Mouse (Mus musculus): ENCODE data around the gene Ercc4.

Gene Ercc4

DNA sequence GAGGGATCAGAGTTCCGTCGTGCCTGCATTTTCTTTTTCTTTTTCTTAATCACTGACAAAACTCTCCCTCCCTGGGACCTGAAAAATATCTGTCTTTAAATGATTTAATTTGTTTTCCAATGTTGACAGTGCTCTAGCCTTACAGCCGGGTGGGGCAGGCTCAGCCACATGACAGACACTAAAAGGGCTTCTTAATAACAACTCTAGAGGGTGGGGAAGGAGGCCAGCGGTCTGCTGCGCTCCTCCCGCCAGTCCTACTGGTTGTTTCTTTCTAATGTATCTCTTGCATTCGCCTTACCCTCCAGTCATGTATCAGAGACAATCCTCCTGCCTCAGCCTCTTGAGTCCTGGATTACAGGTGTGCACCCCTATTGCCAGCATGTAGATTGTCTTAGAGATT is 34.4 kb downstream of the Ercc4 start:
- no peak overlapping the region for H3K4me3 ChIP-seq (replicated peaks; ENCODE audit: low read length)
- H3K27me3 ChIP-seq (ENCODE audit: insufficient read depth, low read length): peaks cover 2% of the 10 kb centered on the region; the same call in 1 of the 2 replicates
- no peaks in the 10 kb centered on the region for H3K9me3 ChIP-seq (ENCODE audit: low read length)
- peaks cover 60% of the 10 kb centered on the region for H3K4me1 ChIP-seq (replicated peaks; ENCODE audit: low read depth, low read length)
- H3K36me3 ChIP-seq (ENCODE audit: insufficient read depth, low read length): peaks cover 55% of the 10 kb centered on the region
- TF ChIP-seq POU5F1 (IDR thresholded peaks at IDR 0.05; ENCODE audit: borderline replicate concordance, low read length) (no peak), NANOG (IDR thresholded peaks at IDR 0.05; ENCODE audit: borderline replicate concordance, low read length) (no peak), CTCF (conservative IDR thresholded peaks at IDR 0.05; ENCODE audit: low read length) (no peak)

DNA sequence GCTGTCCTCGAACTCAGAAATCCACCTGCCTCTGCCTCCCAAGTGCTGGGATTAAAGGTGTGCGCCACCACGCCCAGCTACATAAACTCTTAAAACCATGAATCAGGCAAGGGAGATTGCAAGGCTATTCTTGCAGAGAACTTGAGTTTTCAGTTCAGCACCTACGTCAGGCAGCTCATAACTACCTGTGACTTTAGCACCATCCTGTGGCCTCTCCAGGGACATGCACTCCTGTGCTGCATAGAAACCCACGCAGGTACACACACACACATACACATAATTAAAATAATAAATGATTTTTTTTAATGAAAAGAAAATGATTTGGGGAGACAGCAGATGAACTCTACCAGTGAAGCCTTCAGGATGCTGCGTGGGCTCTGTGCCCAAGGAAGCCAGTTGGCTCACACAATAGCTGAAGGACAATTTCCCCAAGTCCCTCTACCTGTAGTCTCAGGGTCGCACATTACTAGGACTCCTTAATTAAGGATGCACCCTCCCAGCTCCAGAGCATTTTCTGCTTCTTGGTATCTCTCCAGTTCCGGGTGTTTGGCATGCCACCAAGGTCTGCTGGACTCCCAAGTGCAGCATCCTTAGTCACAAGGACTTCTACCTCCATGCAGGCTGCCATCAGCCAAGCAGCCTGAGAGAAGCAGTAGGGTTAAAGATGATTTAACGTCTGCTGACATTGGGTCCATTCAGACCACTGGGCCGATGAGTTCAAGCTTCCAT is 35.4 kb downstream of the Ercc4 start:
- H3K4me1 ChIP-seq (replicated peaks; ENCODE audit: low read depth, low read length): peaks cover 60% of the 10 kb centered on the region
- H3K36me3 ChIP-seq (ENCODE audit: insufficient read depth, low read length): peaks cover 63% of the 10 kb centered on the region
- H3K4me3 ChIP-seq (replicated peaks; ENCODE audit: low read length): no peak overlapping the region
- peaks cover 2% of the 10 kb centered on the region; the same call in 1 of the 2 replicates for H3K27me3 ChIP-seq (ENCODE audit: insufficient read depth, low read length)
- no peaks in the 10 kb centered on the region for H3K9me3 ChIP-seq (ENCODE audit: low read length)
- TF ChIP-seq CTCF (conservative IDR thresholded peaks at IDR 0.05; ENCODE audit: low read length) (peak; percentile 53), POU5F1 (IDR thresholded peaks at IDR 0.05; ENCODE audit: borderline replicate concordance, low read length) (no peak)

GRCm38 (mm10) chr16:13146231-13146630 is 36.7 kb downstream of the Ercc4 start:
- Histone ChIP-seq H3K36me3 (ENCODE audit: insufficient read depth, low read length) (peaks cover 57% of the 10 kb centered on the region), H3K4me1 (replicated peaks; ENCODE audit: low read depth, low read length) (peaks cover 57% of the 10 kb centered on the region), H3K27me3 (ENCODE audit: insufficient read depth, low read length) (peaks cover 2% of the 10 kb centered on the region; the same call in 1 of the 2 replicates), H3K9me3 (ENCODE audit: low read length) (no peaks in the 10 kb centered on the region), H3K4me3 (replicated peaks; ENCODE audit: low read length) (no peak overlapping the region)
- TF ChIP-seq NANOG (IDR thresholded peaks at IDR 0.05; ENCODE audit: borderline replicate concordance, low read length): no peak
- no peak for TF ChIP-seq POU5F1 (IDR thresholded peaks at IDR 0.05; ENCODE audit: borderline replicate concordance, low read length)
- no peak for TF ChIP-seq CTCF (conservative IDR thresholded peaks at IDR 0.05; ENCODE audit: low read length)

DNA sequence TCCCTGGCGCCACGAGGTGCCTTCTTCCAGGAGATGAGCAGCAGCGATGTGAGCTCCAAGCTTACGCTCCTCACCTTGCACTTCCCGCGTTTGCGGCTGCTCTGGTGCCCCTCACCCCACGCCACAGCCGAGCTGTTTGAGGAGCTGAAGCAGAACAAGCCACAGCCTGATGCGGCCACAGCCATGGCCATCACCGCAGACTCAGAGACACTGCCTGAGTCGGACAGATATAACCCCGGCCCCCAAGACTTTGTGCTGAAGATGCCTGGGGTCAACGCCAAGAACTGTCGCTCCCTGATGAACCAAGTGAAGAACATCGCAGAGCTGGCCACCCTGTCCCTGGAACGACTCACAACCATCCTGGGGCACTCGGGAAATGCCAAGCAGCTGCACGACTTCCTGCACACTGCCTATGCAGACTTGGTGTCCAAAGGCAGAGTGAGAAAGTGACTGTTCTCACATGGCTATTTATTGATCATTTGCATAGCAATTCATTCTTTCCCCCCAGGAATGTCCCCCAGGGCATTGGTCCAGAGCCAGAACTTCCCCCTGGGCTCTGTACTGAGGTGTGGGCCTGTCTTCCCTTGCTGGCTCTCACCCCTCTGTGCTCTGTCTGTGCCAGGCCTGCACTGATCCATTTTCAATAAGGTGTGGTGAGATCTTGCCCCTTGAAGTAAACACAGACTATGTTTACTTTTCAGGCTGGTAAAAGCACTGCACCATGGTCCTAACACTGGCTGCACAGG is 38.5 kb downstream of the Ercc4 start:
- peak overlapping the region; percentile 67 for H3K4me3 ChIP-seq (replicated peaks; ENCODE audit: low read length)
- no peak for TF ChIP-seq NANOG (IDR thresholded peaks at IDR 0.05; ENCODE audit: borderline replicate concordance, low read length)
- TF ChIP-seq POU5F1 (IDR thresholded peaks at IDR 0.05; ENCODE audit: borderline replicate concordance, low read length): no peak
- TF ChIP-seq CTCF (conservative IDR thresholded peaks at IDR 0.05; ENCODE audit: low read length): no peak
- H3K27me3 ChIP-seq (ENCODE audit: insufficient read depth, low read length): peaks cover 2% of the 10 kb centered on the region; the same call in 1 of the 2 replicates
- H3K4me1 ChIP-seq (replicated peaks; ENCODE audit: low read depth, low read length): peaks cover 59% of the 10 kb centered on the region
- H3K36me3 ChIP-seq (ENCODE audit: insufficient read depth, low read length): peaks cover 53% of the 10 kb centered on the region
- no peaks in the 10 kb centered on the region for H3K9me3 ChIP-seq (ENCODE audit: low read length)

- H3K27me3 ChIP-seq (ENCODE audit: insufficient read depth, low read length): peaks cover 2% of the 10 kb centered on the region; the same call in 1 of the 2 replicates
- no peak for TF ChIP-seq POU5F1 (IDR thresholded peaks at IDR 0.05; ENCODE audit: borderline replicate concordance, low read length)
- no peak for TF ChIP-seq NANOG (IDR thresholded peaks at IDR 0.05; ENCODE audit: borderline replicate concordance, low read length)
- no peak for TF ChIP-seq CTCF (conservative IDR thresholded peaks at IDR 0.05; ENCODE audit: low read length)
- H3K9me3 ChIP-seq (ENCODE audit: low read length): no peaks in the 10 kb centered on the region
- peaks cover 47% of the 10 kb centered on the region for H3K4me1 ChIP-seq (replicated peaks; ENCODE audit: low read depth, low read length)
- H3K36me3 ChIP-seq (ENCODE audit: insufficient read depth, low read length): peaks cover 51% of the 10 kb centered on the region
- H3K4me3 ChIP-seq (replicated peaks; ENCODE audit: low read length): no peak overlapping the region
Observed at GRCm38 (mm10) chr16:13149950-13150349, 40.5 kb downstream of the Ercc4 start.

DNA sequence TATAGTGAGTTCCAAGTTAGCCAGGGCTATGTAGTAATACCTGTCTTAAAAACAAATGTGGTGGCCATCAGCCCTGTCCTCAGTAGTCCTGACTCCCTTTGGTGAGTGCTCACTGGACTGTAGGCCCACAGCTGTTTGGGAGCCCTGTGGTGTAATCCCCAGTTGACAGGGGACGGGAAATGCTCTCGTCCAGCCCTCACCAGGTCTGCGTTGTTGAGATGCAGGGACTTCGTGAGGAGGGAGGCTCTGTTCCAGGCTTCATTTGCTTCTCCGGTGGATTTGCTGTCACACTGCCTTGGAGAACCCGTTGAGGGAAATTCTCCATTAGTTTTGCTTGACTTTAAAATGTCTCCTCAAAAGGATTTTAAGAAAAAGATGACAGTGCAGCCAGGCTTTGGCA is 41.3 kb downstream of the Ercc4 start:
- H3K36me3 ChIP-seq (ENCODE audit: insufficient read depth, low read length): peaks cover 47% of the 10 kb centered on the region
- no peak for TF ChIP-seq NANOG (IDR thresholded peaks at IDR 0.05; ENCODE audit: borderline replicate concordance, low read length)
- TF ChIP-seq POU5F1 (IDR thresholded peaks at IDR 0.05; ENCODE audit: borderline replicate concordance, low read length): no peak
- no peak for TF ChIP-seq CTCF (conservative IDR thresholded peaks at IDR 0.05; ENCODE audit: low read length)
- H3K4me1 ChIP-seq (replicated peaks; ENCODE audit: low read depth, low read length): peaks cover 42% of the 10 kb centered on the region
- H3K27me3 ChIP-seq (ENCODE audit: insufficient read depth, low read length): peaks cover 2% of the 10 kb centered on the region; the same call in 1 of the 2 replicates
- H3K4me3 ChIP-seq (replicated peaks; ENCODE audit: low read length): no peak overlapping the region
- H3K9me3 ChIP-seq (ENCODE audit: low read length): no peaks in the 10 kb centered on the region

GRCm38 (mm10) chr16:13152475-13152874 is 43.0 kb downstream of the Ercc4 start:
- Histone ChIP-seq H3K4me1 (replicated peaks; ENCODE audit: low read depth, low read length) (peaks cover 31% of the 10 kb centered on the region), H3K27me3 (ENCODE audit: insufficient read depth, low read length) (no peaks in the 10 kb centered on the region), H3K9me3 (ENCODE audit: low read length) (no peaks in the 10 kb centered on the region), H3K36me3 (ENCODE audit: insufficient read depth, low read length) (peaks cover 31% of the 10 kb centered on the region), H3K4me3 (replicated peaks; ENCODE audit: low read length) (no peak overlapping the region)
- TF ChIP-seq CTCF (conservative IDR thresholded peaks at IDR 0.05; ENCODE audit: low read length) (no peak), POU5F1 (IDR thresholded peaks at IDR 0.05; ENCODE audit: borderline replicate concordance, low read length) (no peak)

- Histone ChIP-seq H3K4me1 (replicated peaks; ENCODE audit: low read depth, low read length) (peaks cover 26% of the 10 kb centered on the region), H3K27me3 (ENCODE audit: insufficient read depth, low read length) (no peaks in the 10 kb centered on the region)
- no peak for TF ChIP-seq NANOG (IDR thresholded peaks at IDR 0.05; ENCODE audit: borderline replicate concordance, low read length)
- no peak for TF ChIP-seq POU5F1 (IDR thresholded peaks at IDR 0.05; ENCODE audit: borderline replicate concordance, low read length)
- no peak for TF ChIP-seq CTCF (conservative IDR thresholded peaks at IDR 0.05; ENCODE audit: low read length)
Observed at GRCm38 (mm10) chr16:13153215-13153614, 43.7 kb downstream of the Ercc4 start.

More at GRCm38 (mm10) chr16:13153215-13153614, 43.7 kb downstream of the Ercc4 start:
- Histone ChIP-seq H3K9me3 (ENCODE audit: low read length) (no peaks in the 10 kb centered on the region), H3K4me3 (replicated peaks; ENCODE audit: low read length) (no peak overlapping the region), H3K36me3 (ENCODE audit: insufficient read depth, low read length) (peaks cover 23% of the 10 kb centered on the region)
